Mouse (Mus musculus): ENCODE results near the gene Prss23.

GRCm38 (mm10) chr7:89462646-89463207 lies 64.3 kb downstream of the Prss23 start:
- TF ChIP-seq MYOG (IDR thresholded peaks at IDR 0.05; ENCODE audit: control insufficient read depth in 1 of 3, insufficient read depth in 1 of 3, insufficient read length in 2 of 3, low read depth in 2 of 3) = no peak
- TF ChIP-seq TCF12 (IDR thresholded peaks at IDR 0.05; ENCODE audit: insufficient read depth, poor library complexity, severe bottlenecking) = no peak
- no peak for TF ChIP-seq POLR2A (IDR thresholded peaks at IDR 0.05; ENCODE audit: insufficient read length, low read depth)
- TF ChIP-seq E2F4 (IDR thresholded peaks at IDR 0.05; ENCODE audit: insufficient read depth) = no peak
- no peak for TF ChIP-seq MAX (IDR thresholded peaks at IDR 0.05; ENCODE audit: low read depth)
- TF ChIP-seq CEBPB (IDR thresholded peaks at IDR 0.05; ENCODE audit: insufficient read depth, poor library complexity, severe bottlenecking) = no peak
- TF ChIP-seq MYOD1 (IDR thresholded peaks at IDR 0.05; ENCODE audit: control insufficient read depth in 1 of 3, insufficient read length in 2 of 3, low read depth in 2 of 3) = no peak
- TF ChIP-seq POLR2AphosphoS2 (IDR thresholded peaks at IDR 0.05; ENCODE audit: insufficient read length, low read depth) = no peak
- no peak for TF ChIP-seq USF1 (IDR thresholded peaks at IDR 0.05; ENCODE audit: low read depth)
- no peak for TF ChIP-seq SRF (IDR thresholded peaks at IDR 0.05; ENCODE audit: control insufficient read depth, insufficient read length, low read depth)
- no peak for TF ChIP-seq REST (IDR thresholded peaks at IDR 0.05; ENCODE audit: insufficient read depth, insufficient read length)
